Mouse (Mus musculus) thymus, adult 2 months (tissue): Measurements from ENCODE around the gene N4bp3.

Experiments used
- CTCF ChIP-seq: fragments of 200-500 bp; IDR thresholded peaks from 2 replicates; pipeline ENCODE4 v1.5.1; 2012; ENCODE audit warnings: mild to moderate bottlenecking, control low read depth, low read length, moderate library complexity, borderline replicate concordance; ENCODE audit not compliant: control insufficient read depth, poor library complexity, insufficient read depth; ENCODE audit errors: extremely low read depth
- POLR2A ChIP-seq: fragments of 200-500 bp; IDR thresholded peaks from 2 replicates; pipeline ENCODE4 v1.6.1; 2012; ENCODE audit warnings: mild to moderate bottlenecking, low read length, control low read depth, moderate library complexity; ENCODE audit not compliant: control insufficient read depth, poor library complexity, insufficient read depth; ENCODE audit errors: extremely low read depth

DNA sequence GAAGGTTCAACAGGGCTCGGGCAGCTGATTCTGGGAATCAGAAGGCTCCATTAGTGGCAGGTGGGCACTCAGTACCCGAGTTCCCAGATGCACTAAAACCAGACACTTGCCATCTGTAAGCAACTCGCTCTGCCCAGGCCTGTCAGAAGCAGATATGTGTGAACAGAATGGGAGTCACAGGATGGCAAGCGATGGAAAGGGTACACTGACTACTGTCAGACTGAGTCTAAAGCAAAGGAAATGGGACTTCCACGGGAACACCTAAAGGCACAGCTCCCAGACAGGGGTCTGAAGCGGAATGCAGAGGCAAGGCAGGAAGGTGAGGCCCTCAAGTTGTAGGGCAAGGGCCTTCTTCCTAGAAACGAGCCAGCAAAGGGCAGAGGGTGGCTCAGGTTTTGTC, 4.4 kb downstream of the N4bp3 start:
- no peak for TF ChIP-seq CTCF
- no peak for TF ChIP-seq POLR2A
